Mouse (Mus musculus) cerebellum, postnatal 10 days (tissue): ENCODE measurements at regions not wholly inside any gene's neighbourhood (a gene's known extent, or its start where the extent isn't known, plus 50 kb on each side); places are given as distances from the start of the nearest gene placed in this dataset.

Experiments
- DNase-seq, 2 experiments: peaks; one replicate each; pipeline ENCODE4 v3.0.0; 2021; ENCODE audit warnings: mixed read lengths in 2 of 2

DNA sequence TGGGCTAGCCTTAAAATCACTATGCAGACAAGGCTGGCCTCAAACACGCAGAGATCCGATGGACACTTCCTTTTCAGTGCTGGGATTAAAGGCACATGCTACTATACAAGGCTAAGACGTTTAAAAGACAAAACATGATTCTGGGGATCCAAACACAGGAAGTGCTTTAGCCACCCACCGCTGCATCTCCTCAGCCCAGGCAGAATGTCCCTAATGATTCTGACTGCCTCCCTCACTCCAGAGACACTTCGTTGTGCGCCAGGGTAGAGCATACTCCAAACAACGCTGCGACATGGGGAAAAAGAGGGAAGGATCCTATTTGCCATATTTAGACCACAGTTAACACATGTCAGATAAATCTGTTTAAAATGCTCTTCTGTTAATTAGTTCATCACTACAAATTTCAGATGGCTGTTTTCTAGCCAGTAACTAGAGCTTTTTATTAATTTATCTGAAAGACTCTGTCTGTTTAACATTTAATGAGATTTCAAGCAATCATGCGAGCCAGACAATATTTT lies 443.5 kb downstream of the Kif2b start:
- no peak for DNase-seq

- no peak for DNase-seq
Observed at GRCm38 (mm10) chr11:91132771-91133380, 444.5 kb downstream of the Kif2b start.

- no peak for DNase-seq
Observed at GRCm38 (mm10) chr11:91131960-91132359, 443.8 kb upstream of the Tom1l1 start.

- DNase-seq, result no peak
Observed at GRCm38 (mm10) chr11:91098186-91098585, 410.0 kb upstream of the Tom1l1 start.

- DNase-seq, result peak in 1 of 2 experiments; percentile 4
Observed at GRCm38 (mm10) chr11:91097552-91097951, 409.4 kb upstream of the Tom1l1 start.

DNA sequence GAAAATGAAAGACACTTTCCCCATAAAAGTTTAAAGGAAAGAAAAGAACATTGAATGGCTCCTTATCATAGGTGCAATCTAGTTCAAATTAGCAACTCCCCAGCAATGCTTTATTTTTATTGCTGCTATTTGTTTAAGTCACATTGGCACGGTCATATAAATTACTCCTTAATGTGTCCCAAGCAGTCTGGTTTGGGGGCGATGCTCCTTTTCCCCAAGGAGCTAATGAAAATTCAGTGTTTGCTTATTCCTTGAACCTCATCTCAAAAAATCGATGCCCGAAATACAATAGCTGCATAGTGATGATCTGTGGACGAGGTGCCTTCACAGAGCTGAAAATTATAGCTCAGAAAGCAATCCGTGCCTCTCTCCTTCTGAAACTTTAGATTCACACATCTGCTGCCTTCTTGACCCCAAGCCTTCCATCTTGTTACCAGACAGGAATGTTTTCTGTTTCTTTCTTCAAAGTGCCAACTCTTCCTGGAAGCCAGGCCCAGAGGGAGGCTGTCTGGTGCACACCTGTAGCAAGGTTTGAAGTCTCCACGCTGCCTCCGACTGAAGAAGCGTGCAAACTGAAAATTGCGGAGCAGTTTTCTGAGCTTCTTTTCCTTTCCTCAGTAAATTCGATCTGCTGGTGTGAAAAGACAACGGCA lies 408.0 kb upstream of the Tom1l1 start:
- DNase-seq, result no peak

GRCm38 (mm10) chr11:91065365-91065764 lies 377.2 kb upstream of the Tom1l1 start:
- DNase-seq, result no peak

DNA sequence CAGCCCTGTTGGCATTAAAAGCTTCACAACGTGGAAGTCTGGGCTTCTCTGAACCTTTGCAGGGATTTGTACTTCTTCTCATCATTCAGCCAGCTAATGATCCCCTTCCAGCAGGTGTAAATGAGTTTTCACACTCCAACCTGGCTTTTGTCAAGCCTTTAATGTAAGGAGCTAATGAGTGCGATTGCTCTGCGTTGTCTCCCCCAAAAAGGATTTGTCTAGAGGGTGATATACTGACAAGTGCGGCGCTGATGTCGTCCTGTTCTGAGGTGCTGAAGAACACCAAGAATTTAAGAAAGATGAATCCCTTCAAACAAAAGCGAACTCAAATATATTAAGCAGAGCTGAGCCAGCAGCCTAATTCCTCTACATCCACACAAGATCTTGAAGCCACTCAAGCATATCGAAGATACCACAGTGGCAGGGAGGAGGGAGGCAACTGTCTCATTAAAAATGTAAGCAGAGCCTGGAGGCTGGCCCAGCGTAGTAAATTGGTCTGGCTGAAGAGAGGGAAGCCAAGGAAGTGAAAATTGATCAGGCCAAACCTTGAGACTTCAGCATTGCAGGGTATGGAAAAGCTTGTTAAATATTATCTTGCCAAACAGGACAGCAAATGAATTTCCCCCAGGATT lies 368.9 kb upstream of the Tom1l1 start:
- peak; percentile 14 to 20 for DNase-seq

GRCm38 (mm10) chr11:91053321-91053720 lies 365.2 kb upstream of the Tom1l1 start:
- DNase-seq, result no peak

GRCm38 (mm10) chr11:91051646-91052045 lies 363.5 kb upstream of the Tom1l1 start:
- peak; percentile 53 to 57 for DNase-seq

DNA sequence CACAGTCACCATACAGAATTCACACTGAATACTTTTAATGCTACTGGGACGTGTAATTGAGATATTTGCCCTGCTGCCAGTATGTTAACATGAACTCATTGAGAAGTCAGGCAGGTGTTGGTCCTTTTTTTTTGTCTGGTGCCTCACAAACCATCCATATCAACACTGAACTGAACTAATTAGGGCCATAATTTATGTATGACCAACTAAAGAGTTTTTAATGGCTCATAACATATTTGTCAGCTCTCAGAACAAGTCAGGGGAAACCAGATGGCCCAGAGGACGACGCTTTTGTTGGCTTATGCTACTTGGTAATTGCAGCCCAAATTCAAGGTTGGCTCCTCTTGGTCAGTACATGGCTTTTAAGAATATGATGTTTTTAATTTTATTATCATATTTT lies 353.3 kb upstream of the Tom1l1 start:
- no peak for DNase-seq
